Mouse (Mus musculus): ENCODE results near the gene Radil.

The Radil gene

DNA sequence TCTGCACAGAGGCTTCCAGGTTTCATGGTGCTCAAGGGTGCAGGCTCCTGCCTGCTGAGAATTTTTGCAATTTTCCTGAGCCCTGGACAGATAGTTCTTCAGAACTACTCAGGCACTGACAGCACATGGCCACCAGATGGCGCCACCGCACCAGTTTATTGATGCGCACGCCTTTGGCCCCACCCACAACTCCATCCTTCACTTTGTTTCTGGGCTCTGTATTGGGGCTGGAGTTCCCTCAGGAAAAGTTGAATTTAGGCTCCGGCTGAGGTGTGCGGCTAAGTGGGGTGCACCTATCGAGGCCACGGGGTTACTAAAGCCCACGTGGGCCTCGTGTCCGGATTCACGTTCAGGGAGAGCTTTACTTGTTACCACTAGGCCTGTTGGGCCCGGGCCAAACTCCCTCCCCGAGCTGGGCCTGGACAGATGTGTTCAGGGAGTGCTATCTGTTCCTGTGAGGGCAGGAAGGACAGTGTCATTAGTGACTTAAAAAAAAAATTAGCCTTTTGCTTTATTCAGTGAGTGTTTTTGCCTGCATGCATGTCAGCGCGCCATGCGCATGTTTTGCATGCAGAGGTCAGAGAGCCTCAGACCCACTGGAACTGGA lies 72.0 kb downstream of the Radil start:
- DNase-seq = peak in 1 of 2 experiments; percentile 31

DNA sequence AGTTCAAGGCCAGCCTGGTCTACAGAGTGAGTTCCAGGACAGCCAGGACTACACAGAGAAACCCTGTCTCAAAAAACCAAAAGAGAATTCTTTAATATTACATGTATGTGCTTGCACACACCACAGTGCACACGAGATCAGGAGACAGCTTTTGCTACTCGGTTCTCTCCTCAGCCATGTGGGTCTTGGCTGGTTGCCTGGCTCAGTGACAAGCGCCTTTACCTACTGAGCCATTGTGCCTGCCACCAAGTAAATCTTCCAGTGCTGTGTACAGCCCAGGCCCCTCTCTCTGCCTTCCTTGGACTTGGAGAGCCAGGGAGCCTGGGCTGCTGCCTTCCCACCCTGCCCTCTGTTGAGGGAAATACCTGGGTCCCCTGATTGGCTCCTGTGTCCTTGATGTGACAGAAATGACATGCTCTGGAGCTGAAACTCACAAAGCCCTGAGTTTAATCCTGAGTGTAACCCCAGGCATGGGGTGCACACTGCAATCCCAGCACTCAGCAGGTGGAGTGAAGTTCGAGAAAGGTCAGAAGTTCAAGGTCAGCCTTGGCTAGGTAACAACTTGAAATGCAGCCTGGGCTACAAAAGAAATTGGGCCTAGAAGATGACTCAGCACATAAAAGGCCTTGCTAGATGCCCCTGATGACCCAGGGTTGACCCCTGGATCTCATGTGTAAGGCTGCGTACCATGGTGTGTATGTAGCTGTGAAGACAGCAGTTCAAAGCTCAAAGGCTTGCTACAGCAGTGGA lies 72.9 kb downstream of the Radil start:
- DNase-seq = no peak

GRCm38 (mm10) chr5:142477346-142477745 lies 73.6 kb downstream of the Radil start:
- DNase-seq = no peak

DNA sequence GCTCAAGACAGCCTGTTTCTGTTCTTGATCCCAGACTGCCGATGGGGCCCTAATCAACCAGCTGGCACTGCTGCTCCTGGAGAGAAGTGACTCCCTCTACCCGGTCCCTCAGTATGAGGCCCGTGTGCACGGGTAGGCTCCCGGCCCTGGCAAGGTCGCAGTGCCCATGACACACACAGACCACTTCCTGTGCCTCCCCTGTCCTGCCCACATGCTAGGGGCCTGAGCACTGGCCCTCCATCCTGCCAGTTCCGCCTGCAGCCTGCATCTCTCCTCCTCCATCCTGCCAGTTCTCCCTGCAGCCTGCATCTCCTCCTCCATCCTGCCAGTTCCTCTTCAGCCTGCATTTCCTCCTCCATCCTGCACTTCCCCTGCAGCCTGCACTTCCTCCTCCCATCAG lies 75.2 kb downstream of the Radil start:
- DNase-seq = no peak

DNA sequence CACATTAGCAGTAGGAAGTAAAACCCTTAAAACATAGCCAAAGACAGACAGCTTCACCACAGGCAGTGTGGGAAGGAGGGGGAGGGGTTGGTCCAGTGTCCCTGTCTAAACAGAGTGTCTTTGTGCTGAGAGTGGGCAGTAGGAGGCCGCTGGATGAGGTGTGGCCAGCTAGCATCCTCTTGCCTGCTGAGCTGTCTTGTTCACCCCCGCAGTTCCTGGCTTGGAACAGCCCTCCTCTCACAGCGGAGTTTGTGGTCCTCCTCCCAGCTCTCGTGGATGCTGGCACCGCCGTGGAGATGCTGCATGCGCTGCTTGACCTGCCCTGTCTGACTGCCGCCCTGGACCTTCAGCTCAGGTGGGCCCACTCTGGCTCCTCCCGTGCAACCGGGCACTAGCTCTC lies 77.2 kb downstream of the Radil start:
- no peak for DNase-seq

GRCm38 (mm10) chr5:142469796-142470195 lies 81.1 kb downstream of the Radil start:
- DNase-seq = no peak

DNA sequence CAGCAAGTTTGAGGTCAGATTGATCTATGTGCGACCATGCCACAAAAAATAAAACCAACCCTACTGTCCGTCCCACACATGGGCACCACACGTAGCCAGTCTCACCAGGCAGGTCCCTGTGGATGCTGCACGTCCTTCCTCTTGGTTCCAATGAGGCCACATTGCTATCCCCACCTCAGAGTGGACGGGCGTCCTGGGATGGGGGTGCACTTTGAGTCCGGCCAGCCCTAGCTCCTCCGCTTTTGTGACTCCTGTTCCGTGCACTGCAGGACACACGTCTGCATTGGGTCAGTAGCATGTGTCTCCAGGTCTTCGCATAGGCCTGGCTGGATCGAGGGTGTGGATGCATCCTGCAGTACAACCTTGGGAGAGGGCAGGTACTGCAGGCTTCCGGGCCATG lies 82.5 kb downstream of the Radil start:
- no peak for DNase-seq

GRCm38 (mm10) chr5:142463461-142464454 lies 87.1 kb downstream of the Radil start, which contains the start of gene Ap5z1:
Gene Ap5z1 (plus strand): TSS chr5:142463944.
- DNase-seq = peak; percentile 93 to 94

GRCm38 (mm10) chr5:142463011-142463410 lies 87.9 kb downstream of the Radil start:
- no peak for DNase-seq

DNA sequence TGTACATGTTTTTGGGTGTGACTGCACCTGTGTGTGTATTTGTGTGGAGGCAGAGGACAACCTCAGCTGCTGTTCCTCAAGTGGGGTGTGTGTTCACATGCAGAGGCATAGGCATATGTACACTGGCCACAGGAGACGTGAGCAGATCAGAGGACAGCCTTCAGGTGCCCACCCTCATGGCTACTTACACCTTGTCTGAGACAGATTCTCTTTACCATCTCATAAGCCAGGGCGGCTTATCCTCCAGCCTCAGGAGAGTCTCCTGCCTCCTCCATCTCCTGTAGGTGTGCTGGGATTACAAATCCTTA lies 88.3 kb downstream of the Radil start:
- no peak for DNase-seq

DNA sequence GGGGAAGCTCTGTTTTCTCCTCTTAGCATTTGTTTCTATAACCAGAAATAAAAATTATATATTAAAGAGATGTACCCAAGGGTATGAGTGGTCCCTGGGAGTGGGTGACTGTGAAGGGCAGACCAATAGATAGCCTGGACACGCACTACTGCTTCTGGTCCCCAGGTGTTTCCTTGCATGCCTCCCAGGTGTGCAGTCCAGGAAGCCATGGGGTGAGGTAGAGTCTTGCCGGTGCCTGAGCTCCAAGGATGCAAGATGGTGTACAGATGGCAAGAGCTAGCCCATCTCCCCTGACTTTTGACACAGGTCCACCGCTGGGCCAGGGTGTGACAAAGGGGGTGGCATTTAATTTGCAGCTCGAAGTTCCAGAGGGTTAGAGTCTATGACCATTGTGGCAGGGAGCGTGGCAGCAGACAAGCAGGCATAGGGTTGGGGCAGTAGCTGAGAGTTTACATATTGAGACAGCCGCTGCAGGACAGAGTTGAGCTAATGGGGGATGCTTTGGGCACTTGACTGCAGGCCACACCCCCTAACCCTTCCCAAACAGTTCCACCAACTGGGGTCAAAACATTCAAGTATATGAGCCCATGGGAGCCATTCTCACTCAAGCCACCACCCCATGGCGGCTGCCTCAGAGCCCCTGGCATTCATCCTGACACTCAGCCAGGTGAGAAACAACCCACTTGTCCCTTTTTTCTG lies 88.8 kb downstream of the Radil start:
- DNase-seq = no peak

DNA sequence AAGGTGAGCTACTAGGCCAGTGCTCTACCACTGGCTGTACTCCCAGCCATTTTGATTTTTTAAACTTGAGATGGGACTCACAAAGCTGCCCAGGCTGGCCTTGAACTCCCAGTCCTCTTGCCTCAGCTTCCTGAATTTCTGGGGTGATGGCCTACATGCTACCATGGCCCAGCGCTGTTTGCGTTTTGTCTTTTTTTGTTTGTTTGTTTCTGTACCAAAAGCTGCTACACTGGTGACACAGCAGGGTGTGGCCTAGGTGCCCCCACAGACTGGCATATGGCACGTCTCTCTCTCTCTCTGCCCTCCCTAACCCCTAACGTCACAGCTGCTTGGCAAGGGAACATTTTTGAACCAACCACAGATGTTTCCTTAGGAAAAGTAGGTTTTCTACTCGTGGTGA lies 91.1 kb downstream of the Radil start:
- DNase-seq = no peak

GRCm38 (mm10) chr5:142458791-142459557 lies 91.9 kb downstream of the Radil start:
- no peak for DNase-seq

GRCm38 (mm10) chr5:142457345-142457744 lies 93.6 kb downstream of the Radil start:
- no peak for DNase-seq

DNA sequence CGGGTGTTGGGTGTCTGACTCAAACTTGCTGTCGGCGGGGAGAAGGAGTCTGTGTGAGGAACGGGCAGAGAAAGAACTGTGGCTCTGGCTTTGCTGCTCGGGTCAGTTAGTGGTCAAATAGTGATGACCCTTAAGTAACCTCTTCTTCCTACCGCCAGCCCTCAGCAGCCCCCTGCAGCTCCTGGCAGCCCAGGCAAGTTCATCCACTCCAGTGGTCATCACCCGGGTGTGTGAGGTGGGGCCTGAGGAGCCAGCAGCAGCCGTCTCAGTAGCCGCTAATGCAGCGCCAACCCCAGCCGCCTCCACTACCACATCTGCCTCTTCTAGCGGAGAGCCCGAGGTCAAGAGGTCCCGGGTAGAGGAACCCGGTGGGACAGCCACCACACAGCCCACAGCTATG lies 94.6 kb downstream of the Radil start:
- no peak for DNase-seq

- DNase-seq = no peak
Measured at GRCm38 (mm10) chr5:142453742-142454141, 97.2 kb downstream of the Radil start.

DNA sequence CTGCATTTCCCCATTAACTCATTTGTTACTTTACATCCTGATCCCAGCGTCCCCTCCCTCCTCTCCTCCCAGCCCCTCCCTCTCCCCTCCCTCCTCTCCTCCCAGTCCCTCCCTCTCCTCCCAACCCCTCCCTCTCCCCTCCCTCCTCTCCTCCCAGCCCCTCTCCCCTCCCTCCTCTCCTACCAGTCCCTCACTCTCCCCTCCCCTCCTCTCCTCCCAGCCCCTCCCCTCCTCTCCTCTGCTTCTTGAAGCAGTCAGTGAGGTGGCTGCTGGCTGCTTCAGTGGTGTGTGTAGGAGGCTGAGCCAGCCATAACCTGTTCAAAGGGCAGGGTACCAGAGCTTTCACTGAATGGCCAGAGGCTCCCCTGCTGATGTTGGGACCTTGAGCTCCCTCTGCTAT lies 99.1 kb downstream of the Radil start:
- no peak for DNase-seq

DNA sequence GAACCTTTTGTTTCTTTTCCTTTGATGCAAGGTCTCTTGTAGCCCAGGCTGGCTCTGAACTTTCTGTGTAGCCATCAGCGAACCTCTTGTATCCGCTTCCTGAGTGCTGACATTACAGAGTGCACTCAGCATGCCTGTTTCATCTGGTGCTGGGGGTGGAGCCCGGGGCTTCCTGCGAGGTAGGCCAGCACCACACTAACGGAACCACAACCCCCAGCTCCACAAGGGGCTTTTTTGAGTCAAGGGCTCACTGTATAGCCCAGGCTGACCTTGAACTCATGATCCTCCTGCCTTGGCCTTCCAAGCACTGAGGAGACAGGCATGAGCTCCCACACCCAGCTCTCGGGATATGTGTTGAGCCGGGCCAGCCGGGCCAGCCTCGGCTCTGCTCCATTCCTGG lies 100.1 kb downstream of the Radil start:
- DNase-seq = no peak

GRCm38 (mm10) chr5:142448623-142449022 lies 102.3 kb downstream of the Radil start:
- DNase-seq = no peak

DNA sequence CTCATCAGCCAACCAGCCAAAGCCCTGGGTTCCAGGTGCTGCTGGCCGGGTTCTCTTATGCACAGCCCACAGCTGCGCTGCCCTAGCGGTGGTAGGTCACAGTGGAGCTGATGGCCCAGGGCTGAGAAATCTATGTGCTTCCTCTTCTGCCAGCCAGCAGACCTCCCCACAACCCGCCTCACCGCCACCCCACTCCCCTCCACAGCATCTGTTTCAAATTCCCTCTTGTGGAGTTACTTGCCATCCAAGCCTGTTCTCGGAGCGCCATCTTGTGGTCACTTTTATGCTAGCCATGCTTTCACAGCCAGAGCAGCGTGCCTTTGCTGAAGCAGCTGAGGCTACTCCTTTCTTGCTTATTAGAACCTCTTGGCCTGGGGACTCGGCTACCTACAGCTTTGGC lies 102.8 kb downstream of the Radil start:
- DNase-seq = peak; percentile 72 to 77

- no peak for DNase-seq
Measured at GRCm38 (mm10) chr5:142445709-142446108, 105.2 kb downstream of the Radil start.
